Comparison of ENCODE assay signal across 17 mouse cellular contexts in genomic region chr3:54555954-54556353, GRCm38 (mm10).
DNase-seq lines count a peak whose midpoint lies in the region; ATAC-seq and TF ChIP-seq lines count a peak whose summit lies in the region.
"Had no signal": no experiment of that assay in that cellular context is flagged by ENCODE, and none has a peak within 500 bp of the region (broad histone marks: within the 10 kb centered on the region; RNA-seq: fewer than 3 reads in every experiment).

No protein-coding gene starts in this region.

- no peak for DNase-seq in midbrain, postnatal 0 days (ENCODE audit: low spot score)
- DNase-seq in ES-CJ7 (ENCODE audit: low read depth, low spot score): peak; percentile 75
- DNase-seq in mesoderm, embryonic 11.5 days (ENCODE audit: low read depth, low spot score): peak; percentile 23
- no peak for DNase-seq in urinary bladder, postnatal 14 days (ENCODE audit: low spot score)
- DNase-seq in left cerebral cortex, adult 9 months (ENCODE audit: low spot score in 2 of 2): no peak
- DNase-seq: adrenal gland, postnatal 10 days; cerebellum, adult 11-12 months; kidney, adult 9 months; liver, embryonic 13.5 days had no signal

- no peak for TF ChIP-seq POLR2A in bone marrow, adult 2 months (IDR thresholded peaks at IDR 0.05; ENCODE audit: borderline replicate concordance, control insufficient read depth, low read depth, low read length)

- H3K27ac ChIP-seq in midbrain, postnatal 0 days (ENCODE audit: low read depth, low read length): no peak overlapping the region
- no peak overlapping the region for H3K27ac ChIP-seq in midbrain, embryonic 16.5 days (ENCODE audit: low read length)
- H3K27ac ChIP-seq in bone marrow, adult 2 months (ENCODE audit: control insufficient read depth, insufficient read depth, low read depth, low read length, poor library complexity): no peak overlapping the region
- no peak overlapping the region for H3K27ac ChIP-seq in midbrain, embryonic 13.5 days
- H3K27ac ChIP-seq: hindbrain, embryonic 12.5 days; liver, embryonic 13.5 days; macrophage; stomach, embryonic 15.5 days had no signal

- H3K4me1 ChIP-seq in midbrain, postnatal 0 days (ENCODE audit: insufficient read depth, low read length): no peaks in the 10 kb centered on the region
- H3K4me1 ChIP-seq in midbrain, embryonic 16.5 days (ENCODE audit: control insufficient read depth, insufficient read depth, low read length): no peaks in the 10 kb centered on the region
- peaks cover 1% of the 10 kb centered on the region; the same call in 1 of the 2 replicates for H3K4me1 ChIP-seq in bone marrow, adult 2 months (ENCODE audit: control insufficient read depth, insufficient read depth, low read length)
- H3K4me1 ChIP-seq in midbrain, embryonic 13.5 days (replicated peaks): no peaks in the 10 kb centered on the region
- H3K4me1 ChIP-seq: hindbrain, embryonic 12.5 days; liver, embryonic 13.5 days had no signal

- no peak overlapping the region for H3K4me2 ChIP-seq in midbrain, postnatal 0 days (ENCODE audit: low read depth, low read length, poor library complexity, severe bottlenecking)
- no peak overlapping the region for H3K4me2 ChIP-seq in midbrain, embryonic 16.5 days (ENCODE audit: low read length)
- H3K4me2 ChIP-seq in midbrain, embryonic 13.5 days (replicated peaks): no peak overlapping the region
- H3K4me2 ChIP-seq: heart, embryonic 12.5 days; hindbrain, embryonic 12.5 days; liver, embryonic 13.5 days; stomach, embryonic 15.5 days had no signal

- ATAC-seq in midbrain, postnatal 0 days (ENCODE audit: low FRiP score): no peak
- no peak for ATAC-seq in midbrain, embryonic 16.5 days
- no peak for ATAC-seq in midbrain, embryonic 13.5 days

- no peak overlapping the region for H3K9ac ChIP-seq in midbrain, postnatal 0 days (replicated peaks; ENCODE audit: low read length, poor library complexity, severe bottlenecking)
- H3K9ac ChIP-seq in midbrain, embryonic 16.5 days (ENCODE audit: low read depth, low read length): no peak overlapping the region
- no peak overlapping the region for H3K9ac ChIP-seq in midbrain, embryonic 13.5 days (replicated peaks)
- H3K9ac ChIP-seq: heart, embryonic 12.5 days; hindbrain, embryonic 12.5 days; liver, embryonic 13.5 days; stomach, embryonic 15.5 days had no signal

- 88% methylated on average over 2 of the region's 2 CpGs for WGBS in midbrain, postnatal 0 days
- 94% methylated on average over 2 of the region's 2 CpGs for WGBS in midbrain, embryonic 16.5 days
- 89% methylated on average over 2 of the region's 2 CpGs for WGBS in bone marrow, adult 2 months
- WGBS in midbrain, embryonic 13.5 days: 96% methylated on average over 2 of the region's 2 CpGs

- H3K27me3 ChIP-seq in midbrain, postnatal 0 days (ENCODE audit: insufficient read depth, low read length): no peaks in the 10 kb centered on the region
- no peaks in the 10 kb centered on the region for H3K27me3 ChIP-seq in midbrain, embryonic 16.5 days (ENCODE audit: control insufficient read depth, insufficient read depth, low read depth, low read length)
- H3K27me3 ChIP-seq in midbrain, embryonic 13.5 days: no peaks in the 10 kb centered on the region
- H3K27me3 ChIP-seq: heart, embryonic 12.5 days; hindbrain, embryonic 12.5 days; liver, embryonic 13.5 days; stomach, embryonic 15.5 days had no signal

- no peaks in the 10 kb centered on the region for H3K36me3 ChIP-seq in midbrain, postnatal 0 days (ENCODE audit: insufficient read depth, low read length)
- H3K36me3 ChIP-seq in midbrain, embryonic 16.5 days (ENCODE audit: control insufficient read depth, insufficient read depth, low read length): no peaks in the 10 kb centered on the region
- H3K36me3 ChIP-seq in midbrain, embryonic 13.5 days: no peaks in the 10 kb centered on the region
- H3K36me3 ChIP-seq: heart, embryonic 12.5 days; hindbrain, embryonic 12.5 days; liver, embryonic 13.5 days; stomach, embryonic 15.5 days had no signal

- TF ChIP-seq CTCF in midbrain, postnatal 0 days (IDR thresholded peaks at IDR 0.05): peak; percentile 27; the same call in 1 of the 2 replicates
- TF ChIP-seq CTCF in bone marrow, adult 2 months (IDR thresholded peaks at IDR 0.05; ENCODE audit: control insufficient read depth, insufficient read depth, low read length): peak; percentile 30; the same call in 1 of the 2 replicates

- no peak overlapping the region for H3K4me3 ChIP-seq in midbrain, postnatal 0 days (ENCODE audit: low read depth, low read length)
- H3K4me3 ChIP-seq in midbrain, embryonic 16.5 days (ENCODE audit: low read depth, low read length): no peak overlapping the region
- no peak overlapping the region for H3K4me3 ChIP-seq in bone marrow, adult 2 months (replicated peaks; ENCODE audit: control insufficient read depth, low read depth, low read length)
- no peak overlapping the region for H3K4me3 ChIP-seq in midbrain, embryonic 13.5 days (replicated peaks)
- H3K4me3 ChIP-seq: erythroblast, embryonic 14.5 days; heart, embryonic 12.5 days; hindbrain, embryonic 12.5 days; liver, embryonic 13.5 days; stomach, embryonic 15.5 days had no signal

- H3K9me3 ChIP-seq in midbrain, postnatal 0 days (ENCODE audit: low read length): no peaks in the 10 kb centered on the region
- H3K9me3 ChIP-seq in midbrain, embryonic 16.5 days (replicated peaks; ENCODE audit: control insufficient read depth, low read length, poor library complexity, severe bottlenecking): 0 out of 2 replicates have a peak, but pooled peaks cover 4% of the 10 kb centered on the region
- no peaks in the 10 kb centered on the region for H3K9me3 ChIP-seq in midbrain, embryonic 13.5 days
- H3K9me3 ChIP-seq: stomach, embryonic 15.5 days had no signal

Comparison
In these comparisons a context has a peak if more than half of its experiments do, and no peak if none do; other contexts are left out.
1. DNase-seq: peak in ES-CJ7 (single experiment) and mesoderm, embryonic 11.5 days (single experiment); none in midbrain, postnatal 0 days (single experiment), urinary bladder, postnatal 14 days (single experiment) and left cerebral cortex, adult 9 months (0 of 2).